Mouse (Mus musculus) WW6 (cell line): ENCODE data around the gene Mpp4.
A peak's percentile ranks its signal among the peaks of the same experiment; 100 is the strongest.

Experiments used
- DNase-seq: peaks from one replicate; pipeline ENCODE4 v3.0.0-alpha.2; 2013; ENCODE audit warnings: low read depth, low spot score

The Mpp4 gene

DNA sequence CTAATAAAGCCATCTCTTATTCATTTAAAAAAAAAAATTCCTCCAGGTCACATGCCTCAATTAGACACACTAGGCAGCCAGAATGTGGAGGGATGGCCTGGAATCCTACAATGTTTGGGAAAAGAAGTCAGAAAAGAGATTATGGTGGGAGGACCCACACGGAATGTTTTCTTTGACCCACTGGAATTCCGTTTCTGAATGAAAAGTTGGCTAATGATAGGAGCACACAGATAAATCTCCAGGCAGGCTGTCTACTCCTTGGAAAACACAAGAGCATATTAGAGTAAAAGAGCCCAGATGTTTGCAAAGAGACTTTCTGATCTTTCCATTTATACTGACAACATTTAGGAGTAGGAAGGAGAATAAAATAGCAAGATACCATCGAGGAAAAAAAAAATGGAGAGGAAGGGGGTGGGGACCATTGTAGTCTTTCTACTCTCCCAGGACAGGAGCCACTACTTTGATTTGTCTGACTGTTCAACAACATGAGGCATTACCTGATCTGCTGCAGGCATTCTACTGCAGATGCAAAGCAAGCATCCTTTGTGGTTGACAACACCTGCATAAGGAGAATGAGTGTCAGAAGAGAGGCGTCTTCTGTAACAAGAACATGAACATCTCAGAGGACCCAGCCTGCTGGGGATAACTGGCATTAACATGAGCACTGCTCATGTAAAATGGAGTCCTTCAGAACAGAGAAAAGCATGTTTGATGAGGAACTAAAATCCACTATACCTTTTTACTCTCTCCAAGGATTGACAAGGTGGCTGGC is 4.7 kb upstream of the Mpp4 start:
- DNase-seq, result no peak

DNA sequence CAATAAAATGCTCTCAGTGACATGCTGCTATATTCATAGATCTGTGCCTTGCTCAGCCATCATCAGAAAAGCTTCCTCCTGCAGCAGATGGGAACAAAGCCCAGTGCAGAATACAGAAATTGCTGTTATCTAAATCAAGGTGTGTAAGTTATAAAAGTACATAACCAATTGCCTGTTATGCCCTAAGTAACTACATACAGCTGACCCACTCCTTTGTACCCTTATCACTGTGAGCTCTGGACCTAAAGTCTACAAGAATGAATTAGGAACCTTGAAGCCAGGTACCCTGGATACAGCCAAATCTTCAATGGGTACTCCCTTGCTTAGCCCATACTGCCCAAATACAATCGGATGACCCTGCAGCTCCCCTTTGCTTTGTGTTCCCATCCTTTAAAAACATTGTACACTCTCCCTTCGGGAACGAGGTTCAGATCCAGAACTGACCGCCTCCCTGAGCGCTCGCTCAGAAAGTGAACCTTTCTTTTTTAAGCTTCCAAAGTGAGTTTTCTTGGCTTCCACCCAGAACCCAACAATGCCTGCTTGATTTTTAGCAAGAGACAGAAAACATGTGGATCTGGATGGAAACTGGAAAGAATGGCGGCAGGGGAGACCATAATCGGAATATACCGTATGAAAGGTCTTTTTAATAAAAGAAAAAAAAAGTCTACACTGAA is 3.2 kb upstream of the Mpp4 start:
- DNase-seq, result no peak

DNA sequence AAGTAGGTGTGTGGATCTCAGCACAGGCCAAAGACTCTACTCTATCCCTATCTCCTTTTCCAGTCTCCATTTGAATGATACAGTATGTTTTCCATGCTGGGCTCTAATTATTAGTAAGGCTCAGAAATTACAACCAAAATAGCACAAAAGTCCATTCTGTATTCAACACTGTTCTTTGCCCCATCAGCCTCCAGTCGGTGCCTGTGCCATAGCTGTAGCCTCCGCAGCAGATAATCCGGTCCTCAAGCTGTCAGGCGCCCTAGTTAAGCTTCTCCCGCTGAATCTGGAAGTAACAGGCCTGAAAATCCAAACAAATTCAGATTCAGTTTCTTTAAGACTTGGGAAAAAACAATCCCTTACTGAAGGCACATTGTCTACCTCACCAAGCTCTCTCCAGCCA is 729 bp upstream of the Mpp4 start:
- DNase-seq, result no peak

DNA sequence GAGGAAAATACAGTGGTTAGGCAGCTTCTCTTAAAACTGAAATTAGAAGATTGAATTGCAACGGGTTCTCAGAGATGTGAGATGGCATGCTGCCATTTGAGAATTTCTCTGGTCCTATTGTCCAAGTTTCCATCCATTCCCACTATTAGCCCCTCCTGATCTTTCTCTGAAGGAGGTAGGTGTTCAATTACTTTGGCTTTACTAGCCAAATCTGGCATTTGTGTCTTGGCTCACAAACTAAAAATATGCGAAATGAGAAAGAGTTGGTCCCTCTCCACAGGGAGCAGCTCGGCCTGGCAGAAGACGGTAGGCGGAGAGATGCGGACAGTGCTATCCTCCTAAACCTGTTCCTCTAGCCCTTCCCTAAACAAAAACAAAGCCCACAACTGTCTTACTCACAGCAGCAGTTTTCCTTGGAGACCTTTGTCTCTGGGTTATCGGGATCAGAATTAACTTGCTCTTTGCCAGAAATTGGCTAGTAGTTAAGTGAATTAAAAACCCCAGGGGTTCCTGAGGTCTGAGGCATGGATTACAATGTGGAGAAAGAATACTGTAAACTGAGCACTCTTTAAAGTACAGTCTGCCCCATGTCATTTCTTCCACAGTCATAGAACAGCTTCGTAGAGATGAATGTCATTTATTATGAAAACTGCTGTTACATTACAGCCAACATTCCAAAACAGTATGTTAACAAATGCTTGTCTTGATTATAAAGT is 722 bp downstream of the Mpp4 start:
- DNase-seq, result no peak

DNA sequence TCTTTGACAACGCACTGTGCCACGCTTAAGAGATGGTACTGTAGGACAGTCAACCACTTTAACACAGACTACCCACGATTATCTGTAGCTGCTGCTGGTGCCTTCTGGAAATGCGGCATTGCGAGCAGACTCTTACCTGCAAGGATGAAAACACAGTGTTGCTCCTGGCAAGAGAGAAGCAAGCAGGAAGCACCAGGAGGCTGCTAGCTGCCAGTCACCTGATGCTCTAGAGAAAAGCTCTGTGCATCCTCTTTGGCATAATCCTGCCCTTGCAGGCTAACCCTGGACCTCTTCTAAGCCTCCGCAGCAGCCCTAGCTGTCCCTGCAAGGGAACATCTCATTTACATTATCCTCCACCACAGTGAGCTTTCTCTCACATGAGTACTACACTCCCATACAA is 1.8 kb downstream of the Mpp4 start:
- no peak for DNase-seq

DNA sequence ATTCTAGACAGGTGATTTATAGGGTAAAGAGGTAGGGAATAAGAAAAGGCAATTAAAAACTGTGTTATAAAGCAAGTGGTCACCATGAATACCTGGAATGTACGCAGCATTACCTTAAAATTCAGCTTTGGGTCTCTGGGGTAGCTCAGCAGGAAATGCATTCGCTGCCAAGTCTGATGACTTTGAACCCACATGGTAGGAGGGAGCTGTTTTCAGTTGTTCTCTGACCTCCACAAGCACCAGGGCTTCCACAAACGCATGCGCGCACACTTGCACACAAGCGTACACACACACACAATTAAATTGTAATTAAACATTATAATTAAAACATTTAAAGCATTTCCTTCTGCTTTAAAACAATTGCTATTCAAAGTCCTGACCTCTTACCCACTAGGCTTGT is 2.3 kb downstream of the Mpp4 start:
- DNase-seq, result no peak

DNA sequence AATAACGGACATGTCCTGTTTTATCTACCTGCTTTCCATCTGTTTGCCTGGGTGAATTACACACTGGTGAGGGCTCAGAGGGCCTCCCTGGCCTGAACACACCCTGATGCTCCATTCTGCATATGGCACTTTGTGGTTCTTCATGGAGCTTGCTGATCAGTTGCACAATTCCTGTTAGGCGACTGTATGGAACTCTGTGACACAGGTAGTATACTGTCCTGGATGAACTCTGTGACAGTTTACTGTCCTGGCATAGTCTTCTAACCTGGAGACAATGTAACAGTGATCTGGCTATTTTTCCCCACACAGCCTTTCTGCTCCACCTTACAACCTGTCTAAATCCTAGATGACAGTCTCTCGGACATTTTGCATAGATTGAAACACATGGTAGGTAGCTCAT is 4.1 kb downstream of the Mpp4 start:
- DNase-seq, result no peak

DNA sequence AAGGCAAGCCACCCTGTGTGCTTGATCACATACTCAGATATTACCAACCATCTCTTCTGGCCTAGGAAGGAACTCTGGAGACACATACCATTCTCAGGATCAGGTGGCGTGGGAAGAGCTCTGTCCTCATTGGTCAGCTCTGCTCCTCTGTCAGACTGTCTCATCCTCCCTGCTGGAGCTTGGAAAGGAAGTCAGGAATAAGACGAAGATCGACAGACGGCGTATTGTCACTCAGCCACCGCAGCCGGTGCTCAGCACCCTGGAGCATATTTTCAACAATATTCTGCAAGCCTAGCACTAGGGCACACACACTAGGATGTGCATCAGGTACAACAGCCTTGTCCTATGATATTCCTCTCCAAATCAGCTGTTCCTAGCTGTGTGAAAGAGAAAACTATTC is 4.7 kb downstream of the Mpp4 start:
- DNase-seq, result no peak

DNA sequence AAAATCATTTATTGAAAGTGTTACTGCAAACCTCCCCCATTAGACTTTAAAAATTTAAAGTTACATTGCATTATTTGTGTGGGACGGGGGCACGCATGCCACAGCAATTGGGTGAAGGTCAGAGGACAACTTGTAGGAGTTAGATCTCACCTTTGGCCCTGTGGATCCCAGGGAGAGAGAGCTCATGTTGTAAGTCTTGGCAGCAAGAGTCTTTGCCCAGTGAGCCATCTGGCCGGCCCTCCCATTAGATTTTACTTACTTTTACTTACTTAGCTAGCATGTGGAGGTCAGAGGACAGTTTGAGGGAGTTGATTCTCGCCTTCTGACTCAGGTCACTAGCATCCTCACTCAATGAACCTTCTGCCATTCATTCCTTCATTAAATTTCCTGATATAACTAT is 5.3 kb downstream of the Mpp4 start:
- DNase-seq, result no peak

DNA sequence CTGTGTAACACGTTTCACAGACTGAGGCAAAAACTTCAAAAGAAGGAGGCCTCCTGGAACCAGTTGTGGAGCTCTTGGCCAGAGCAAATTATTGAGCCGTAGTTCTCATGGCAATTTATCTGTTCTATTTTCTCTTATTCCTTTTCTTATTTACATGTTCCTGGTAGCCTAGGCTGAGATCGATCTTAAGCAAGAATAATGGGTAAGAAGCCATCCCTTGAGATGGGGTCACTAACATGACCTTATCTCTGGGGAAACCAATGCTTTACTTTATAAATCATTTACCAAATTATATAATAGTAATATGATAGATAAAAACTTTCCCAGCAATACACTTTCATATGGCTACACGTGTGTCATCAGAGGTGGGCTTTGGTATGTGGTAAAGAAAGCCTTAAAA is 10.8 kb downstream of the Mpp4 start:
- no peak for DNase-seq

DNA sequence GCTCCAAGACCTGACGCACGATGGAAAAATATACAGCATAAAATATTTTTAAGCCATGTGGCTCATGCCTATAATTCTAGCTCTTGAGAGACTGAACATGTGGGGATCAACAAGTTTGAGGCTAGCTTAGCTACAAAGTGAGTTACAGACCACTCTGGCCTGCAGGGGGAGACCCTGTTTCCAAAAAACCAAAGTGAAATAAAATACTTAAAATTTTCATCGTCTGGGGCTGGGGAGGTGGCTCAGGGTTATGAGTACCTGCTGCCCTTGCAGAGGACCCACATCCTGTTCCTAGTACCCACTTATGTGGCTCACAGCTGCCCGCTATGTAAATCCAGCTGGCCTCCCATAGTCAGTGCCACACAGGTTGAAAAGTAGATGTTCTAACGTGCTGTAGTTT is 12.6 kb downstream of the Mpp4 start:
- DNase-seq, result no peak

DNA sequence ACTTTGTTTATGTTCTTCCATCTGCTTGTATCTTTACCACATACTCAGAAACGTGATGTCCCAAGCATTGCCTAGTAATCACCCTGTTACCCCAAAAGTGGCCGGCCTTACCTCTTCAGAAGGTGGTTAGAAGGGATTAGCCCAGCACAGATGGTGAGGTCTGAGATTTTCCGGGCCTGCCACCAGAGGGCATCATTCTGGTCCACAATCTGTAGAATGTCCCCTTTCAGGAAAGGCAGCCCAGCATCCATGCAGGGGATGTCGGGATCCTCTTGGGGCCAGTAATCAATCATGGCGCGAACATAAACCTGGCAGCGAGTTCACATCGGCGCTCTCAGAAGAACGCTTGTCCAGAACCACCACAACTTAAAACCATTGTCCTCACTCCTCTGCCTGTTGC is 18.6 kb downstream of the Mpp4 start:
- DNase-seq, result peak; percentile 22

DNA sequence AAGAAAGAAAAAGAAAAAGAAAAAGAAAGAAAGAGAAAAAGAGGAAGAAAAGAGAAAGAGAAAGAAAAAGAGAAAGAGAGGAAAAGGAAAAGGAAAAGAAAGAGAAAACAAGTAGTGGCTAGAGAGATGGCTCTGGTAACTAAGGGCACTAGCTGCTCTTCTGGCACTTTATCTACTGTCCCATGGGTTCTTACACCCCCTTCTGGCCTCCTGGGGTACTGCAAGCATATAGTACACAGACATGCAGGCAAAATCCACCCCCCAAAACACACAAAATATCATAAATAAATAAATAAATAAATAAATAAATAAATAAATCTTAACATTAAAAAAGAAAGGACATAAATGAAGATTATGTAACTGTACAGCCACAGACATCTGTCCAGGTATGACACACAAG is 20.4 kb downstream of the Mpp4 start:
- DNase-seq, result peak; percentile 20

DNA sequence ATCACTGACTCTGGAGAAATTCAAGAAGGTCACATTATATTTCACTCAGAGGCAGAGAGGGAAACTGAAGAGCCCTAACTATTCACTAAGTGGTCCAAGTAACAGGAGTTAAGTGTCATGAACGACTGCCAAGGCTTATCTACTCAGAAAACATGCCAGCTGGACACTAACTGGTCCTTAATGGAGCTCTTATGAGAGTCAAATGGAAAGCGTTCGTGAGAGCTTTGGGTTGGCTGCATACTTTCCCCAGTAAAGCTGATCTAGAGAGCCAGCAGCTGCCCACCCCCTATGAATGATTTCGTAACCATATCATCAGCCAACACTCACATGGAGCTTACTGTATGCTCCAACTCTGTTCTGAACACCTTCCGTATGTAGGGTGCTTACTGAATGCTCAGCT is 28.8 kb downstream of the Mpp4 start:
- no peak for DNase-seq

DNA sequence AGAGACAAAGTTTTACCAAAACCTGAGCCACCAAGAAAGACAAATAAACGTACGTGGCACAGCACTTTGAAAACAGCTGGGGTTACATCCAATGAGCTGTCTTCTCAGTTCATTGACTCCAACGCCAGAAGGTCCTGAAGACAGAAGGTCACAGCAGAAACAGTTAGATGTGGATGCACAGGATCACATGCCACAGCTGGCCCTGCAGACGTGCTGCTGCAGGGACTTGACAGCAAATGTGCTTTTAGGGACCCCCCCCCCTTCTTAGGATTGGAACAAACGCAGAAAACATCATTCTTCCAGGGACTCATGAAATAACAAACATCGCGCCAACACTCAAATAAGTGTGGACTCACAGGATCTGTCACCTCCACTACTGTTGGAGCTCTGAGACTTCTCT is 34.3 kb downstream of the Mpp4 start:
- no peak for DNase-seq

DNA sequence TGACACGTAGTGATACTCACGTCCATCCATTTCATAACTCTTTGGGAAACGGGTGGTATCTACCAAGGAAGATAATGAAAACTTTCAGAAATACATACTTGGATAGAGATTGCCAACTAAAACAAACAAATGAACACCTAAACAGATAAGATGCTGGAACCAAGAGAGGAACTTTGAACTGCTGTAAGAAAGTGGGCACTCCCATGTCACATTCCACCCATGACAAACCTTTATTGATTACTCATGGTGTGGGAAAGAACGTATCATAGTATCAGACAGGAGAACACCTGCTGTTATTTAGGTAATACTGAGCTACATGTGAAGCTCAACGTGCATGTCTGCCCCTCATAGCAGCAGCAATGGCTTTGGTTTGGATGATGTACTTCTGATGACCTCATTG is 37.6 kb downstream of the Mpp4 start:
- no peak for DNase-seq

DNA sequence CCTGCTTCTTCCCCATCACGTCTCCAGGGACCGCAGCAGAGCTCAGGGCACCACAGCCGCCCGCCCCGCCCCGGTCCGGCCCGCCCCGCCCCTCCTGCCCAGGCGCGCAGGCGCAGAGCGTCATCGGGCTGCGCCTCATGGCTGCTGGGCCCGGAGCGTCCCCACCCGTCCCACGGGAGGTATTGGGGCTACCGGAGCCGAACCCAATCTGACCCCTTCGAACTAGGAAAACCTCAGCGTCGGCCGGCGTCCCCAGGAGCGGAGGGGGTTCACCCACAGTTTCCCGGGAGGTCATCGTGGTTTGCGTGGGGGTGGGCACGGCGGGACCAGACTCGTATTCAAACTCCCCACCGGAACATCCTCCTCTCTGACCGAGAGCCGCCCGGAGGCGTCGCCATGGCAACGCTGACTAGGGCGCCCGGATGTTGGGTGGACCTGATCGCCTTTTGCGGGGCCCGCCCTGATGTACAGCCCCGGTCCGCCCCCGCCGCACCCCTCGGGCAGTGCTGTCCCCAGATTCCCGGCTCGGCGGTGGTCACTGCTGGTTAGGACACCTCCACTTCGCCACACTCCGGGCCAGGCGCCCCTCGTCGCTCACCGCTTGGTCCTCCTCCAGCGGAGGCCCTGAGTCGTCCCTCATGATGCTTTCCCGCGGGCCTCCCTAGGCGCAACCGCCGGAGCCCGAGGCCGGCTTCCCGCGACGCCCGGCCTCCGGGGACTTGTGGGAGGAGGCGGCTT is 43.3 kb downstream of the Mpp4 start, which contains the start of gene Tmem237:
Tmem237 (minus strand) TSS at position 689 of the 738 bp plus-strand sequence.
- DNase-seq, result peak; percentile 64

DNA sequence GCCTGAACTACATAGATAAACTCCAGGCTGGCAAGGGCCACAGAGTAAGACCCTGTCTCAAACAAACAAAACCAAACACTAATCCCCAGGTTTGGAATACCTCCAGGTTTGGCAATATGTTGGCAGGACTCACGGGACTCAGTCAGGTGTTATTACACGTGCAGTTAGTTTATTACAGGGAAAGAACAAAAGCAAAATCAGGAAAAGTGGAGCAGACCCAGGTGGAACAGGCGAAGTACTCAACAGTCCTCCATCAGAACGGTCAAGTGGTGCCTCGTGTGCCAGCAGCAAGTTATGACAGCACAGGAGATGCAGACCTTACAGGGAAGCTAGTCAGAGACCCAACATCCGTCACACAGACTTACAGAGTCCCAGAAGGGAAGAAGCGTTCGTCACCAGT is 52.7 kb downstream of the Mpp4 start:
- DNase-seq, result no peak

DNA sequence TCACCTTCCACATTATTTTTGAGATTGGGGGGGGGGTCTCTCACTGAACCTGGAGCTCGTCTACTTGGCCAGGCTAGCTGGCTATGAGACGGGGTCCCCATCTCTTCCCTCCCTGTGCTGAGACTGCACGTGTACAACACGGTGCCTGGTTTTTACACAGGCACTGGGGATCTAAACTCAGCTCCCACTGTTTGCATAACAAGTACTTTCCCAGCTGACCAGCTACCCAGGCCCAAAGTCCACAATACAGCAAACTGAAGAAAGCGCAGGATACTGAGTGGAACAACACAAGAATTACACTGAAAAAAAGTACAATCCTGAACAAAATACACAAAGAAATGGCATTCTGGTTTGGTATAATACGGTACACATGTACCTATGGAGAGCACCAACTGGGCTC is 61.1 kb downstream of the Mpp4 start:
- no peak for DNase-seq

DNA sequence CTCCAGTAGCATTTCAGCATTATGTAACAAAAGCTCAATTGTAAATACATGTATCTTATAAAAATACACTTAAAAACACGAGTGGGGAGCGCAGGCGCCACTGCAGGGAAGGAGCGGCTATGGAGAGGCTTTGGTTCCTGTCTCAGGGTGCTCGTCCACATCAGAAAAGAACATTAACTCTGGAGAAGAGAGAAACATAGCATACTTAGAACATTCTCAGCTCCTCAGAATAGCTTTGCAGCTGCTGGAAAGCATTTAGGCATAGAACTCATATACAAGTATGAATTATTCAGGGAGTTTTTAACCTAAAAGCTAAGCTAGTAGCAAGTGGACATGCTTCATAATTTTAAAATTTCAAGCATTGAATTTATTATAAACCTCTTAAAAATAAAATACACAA is 62.2 kb downstream of the Mpp4 start:
- DNase-seq, result no peak

DNA sequence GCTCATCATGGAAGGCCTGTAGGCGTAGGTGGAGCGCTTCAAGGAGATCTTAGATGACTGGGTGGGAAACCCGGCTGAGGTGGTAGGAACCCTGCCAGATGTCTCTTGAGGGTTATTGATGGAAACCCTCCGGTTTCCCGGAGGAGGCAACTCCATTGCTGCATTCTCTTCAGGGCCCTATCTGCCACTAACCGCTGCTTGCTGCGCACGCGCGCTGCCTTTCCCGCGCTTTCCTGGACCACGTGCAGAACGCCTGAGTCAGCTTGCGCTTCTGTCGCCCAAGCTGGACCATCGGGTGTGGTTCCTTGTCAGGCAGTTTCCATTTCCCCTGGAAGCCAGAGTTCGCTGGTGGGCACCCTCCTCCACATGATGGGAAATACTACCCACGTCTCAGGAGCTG is 68.5 kb downstream of the Mpp4 start, which contains the start of gene C2cd6:
C2cd6 (minus strand) TSS at position 196 of the 400 bp plus-strand sequence.
- no peak for DNase-seq
